Mouse (Mus musculus): Measurements from ENCODE around the gene Ifi35. TPM values are rescaled to one million over a fixed set of nuclear protein-coding genes. Genes with fewer than 3 reads are reported as not detected.
"Not testable (repeated sequence)": the region's sequence is repeated elsewhere in the genome, so short reads cannot be mapped to it uniquely, and the experiment has no call there.

The Ifi35 gene
- 86.4 and 87.4 TPM in 2 replicates for polyA plus RNA-seq (2015; fragmentation: Nextera tagmentation; extraction: Ambion mirVana)

GRCm38 (mm10) chr11:101448274-101448746 lies at the start of gene Ifi35:
Gene Ifi35 (plus strand): TSS chr11:101448407.
- peak; percentile 75 for DNase-seq (ENCODE audit: low spot score)

GRCm38 (mm10) chr11:101415306-101415705 lies 32.9 kb upstream of the Ifi35 start:
- DNase-seq (ENCODE audit: low spot score), result no peak

- DNase-seq (ENCODE audit: low spot score), result peak; percentile 41
Observed at GRCm38 (mm10) chr11:101416433-101417100, 31.6 kb upstream of the Ifi35 start.

GRCm38 (mm10) chr11:101417101-101417855 lies 30.9 kb upstream of the Ifi35 start, which contains the start of gene Aarsd1:
Gene Aarsd1 (minus strand): TSS chr11:101417615.
- DNase-seq (ENCODE audit: low spot score), result peak; percentile 90

- no peak for DNase-seq (ENCODE audit: low spot score)
Observed at GRCm38 (mm10) chr11:101418991-101419390, 29.2 kb upstream of the Ifi35 start.

GRCm38 (mm10) chr11:101419610-101420009 lies 28.6 kb upstream of the Ifi35 start:
- DNase-seq (ENCODE audit: low spot score), result no peak

GRCm38 (mm10) chr11:101420148-101420547 lies 28.1 kb upstream of the Ifi35 start:
- no peak for DNase-seq (ENCODE audit: low spot score)

GRCm38 (mm10) chr11:101424105-101424851 lies 23.9 kb upstream of the Ifi35 start, which contains the start of gene Gm27029:
Gene Gm27029 (minus strand): TSS chr11:101424796.
- DNase-seq (ENCODE audit: low spot score), result no peak

GRCm38 (mm10) chr11:101424925-101425813 lies 23.0 kb upstream of the Ifi35 start, which contains the start of the genes Rundc1 and Ptges3l:
Gene Rundc1 (plus strand): TSS chr11:101425085.
Gene Ptges3l (minus strand): TSS chr11:101425333.
- peak; percentile 98 for DNase-seq (ENCODE audit: low spot score)

GRCm38 (mm10) chr11:101426165-101426564 lies 22.0 kb upstream of the Ifi35 start:
- DNase-seq (ENCODE audit: low spot score), result no peak

GRCm38 (mm10) chr11:101431327-101431726 lies 16.9 kb upstream of the Ifi35 start:
- DNase-seq (ENCODE audit: low spot score), result no peak

GRCm38 (mm10) chr11:101433396-101433795 lies 14.8 kb upstream of the Ifi35 start:
- DNase-seq (ENCODE audit: low spot score), result no peak

- no peak for DNase-seq (ENCODE audit: low spot score)
Observed at GRCm38 (mm10) chr11:101435831-101436230, 12.4 kb upstream of the Ifi35 start.

- no peak for DNase-seq (ENCODE audit: low spot score)
Observed at GRCm38 (mm10) chr11:101436916-101437315, 11.3 kb upstream of the Ifi35 start.

- not testable (repeated sequence) for DNase-seq (ENCODE audit: low spot score)
Observed at GRCm38 (mm10) chr11:101438006-101438405, 10.2 kb upstream of the Ifi35 start.

GRCm38 (mm10) chr11:101441450-101442126 lies 6.6 kb upstream of the Ifi35 start:
- DNase-seq (ENCODE audit: low spot score), result not testable (repeated sequence)

- DNase-seq (ENCODE audit: low spot score), result peak; percentile 99
Observed at GRCm38 (mm10) chr11:101442127-101442693, 6.0 kb upstream of the Ifi35 start, which contains the start of gene Rpl27. Gene Rpl27 (plus strand): TSS chr11:101442298.

- DNase-seq (ENCODE audit: low spot score), result peak; percentile 54
Observed at GRCm38 (mm10) chr11:101442760-101443159, 5.4 kb upstream of the Ifi35 start.

- no peak for DNase-seq (ENCODE audit: low spot score)
Observed at GRCm38 (mm10) chr11:101446319-101446718, 1.9 kb upstream of the Ifi35 start.

All from thymus, postnatal 0 days (tissue).